Comparison of ENCODE assay signal across 24 mouse cellular contexts in genomic region chr5:139818056-139818455, GRCm38 (mm10). TPM values are rescaled to one million over a fixed set of nuclear protein-coding genes. Genes with fewer than 3 reads are reported as not detected.
DNase-seq lines count a peak whose midpoint lies in the region; ATAC-seq and TF ChIP-seq lines count a peak whose summit lies in the region.
"Had no signal": no experiment of that assay in that cellular context is flagged by ENCODE, and none has a peak within 500 bp of the region (broad histone marks: within the 10 kb centered on the region; RNA-seq: fewer than 3 reads in every experiment).

No protein-coding gene starts in this region.

- no peaks in the 10 kb centered on the region for H3K27me3 ChIP-seq in megakaryocyte, embryonic 14.5 days (replicated peaks)
- no peaks in the 10 kb centered on the region for H3K27me3 ChIP-seq in erythroblast, embryonic 14.5 days (ENCODE audit: control insufficient read depth)
- peaks cover 3% of the 10 kb centered on the region; the same call in 1 of the 2 replicates for H3K27me3 ChIP-seq in liver, embryonic 14.5 days (ENCODE audit: control insufficient read depth, insufficient read depth, low read length)
- peaks cover 27% of the 10 kb centered on the region for H3K27me3 ChIP-seq in midbrain, embryonic 13.5 days

- no peaks in the 10 kb centered on the region for H3K9me3 ChIP-seq in megakaryocyte, embryonic 14.5 days
- no peaks in the 10 kb centered on the region for H3K9me3 ChIP-seq in erythroblast, embryonic 14.5 days (ENCODE audit: control insufficient read depth, low read length)
- no peaks in the 10 kb centered on the region for H3K9me3 ChIP-seq in liver, embryonic 14.5 days (ENCODE audit: control insufficient read depth, low read length)
- H3K9me3 ChIP-seq in midbrain, embryonic 13.5 days, result no peaks in the 10 kb centered on the region
- H3K9me3 ChIP-seq: embryonic facial prominence, embryonic 15.5 days; hindbrain, embryonic 12.5 days; kidney, embryonic 15.5 days; limb, embryonic 10.5 days; midbrain, embryonic 12.5 days; neural tube, embryonic 13.5 days; stomach, embryonic 15.5 days had no signal

- H3K9ac ChIP-seq in liver, embryonic 14.5 days (replicated peaks), result peak overlapping the region; percentile 6; the same call in 1 of the 2 replicates
- no peak overlapping the region for H3K9ac ChIP-seq in midbrain, embryonic 13.5 days (replicated peaks)
- H3K9ac ChIP-seq: embryonic facial prominence, embryonic 15.5 days; hindbrain, embryonic 12.5 days; kidney, embryonic 15.5 days; midbrain, embryonic 12.5 days; neural tube, embryonic 13.5 days; stomach, embryonic 15.5 days had no signal

- no peak overlapping the region for H3K4me2 ChIP-seq in liver, embryonic 14.5 days (ENCODE audit: low read depth)
- no peak overlapping the region for H3K4me2 ChIP-seq in midbrain, embryonic 13.5 days (replicated peaks)
- H3K4me2 ChIP-seq: embryonic facial prominence, embryonic 15.5 days; hindbrain, embryonic 12.5 days; kidney, embryonic 15.5 days; midbrain, embryonic 12.5 days; neural tube, embryonic 13.5 days; stomach, embryonic 15.5 days had no signal

- peaks cover 64% of the 10 kb centered on the region for H3K4me1 ChIP-seq in megakaryocyte, embryonic 14.5 days
- H3K4me1 ChIP-seq in erythroblast, embryonic 14.5 days (ENCODE audit: control insufficient read depth), result peaks cover 96% of the 10 kb centered on the region
- H3K4me1 ChIP-seq in liver, embryonic 14.5 days (replicated peaks; ENCODE audit: control insufficient read depth in 2 of 2, insufficient read depth in 2 of 2, low read length in 1 of 2), result peaks cover 15 to 40% of the 10 kb centered on the region in 2 experiments
- H3K4me1 ChIP-seq in midbrain, embryonic 13.5 days (replicated peaks), result no peaks in the 10 kb centered on the region
- H3K4me1 ChIP-seq: embryonic facial prominence, embryonic 15.5 days; hindbrain, embryonic 12.5 days; midbrain, embryonic 12.5 days; stomach, embryonic 15.5 days had no signal

- peak in 2 of 3 experiments; percentile 74 to 77 for DNase-seq in liver, embryonic 14.5 days (ENCODE audit: low read depth in 3 of 3, low spot score in 3 of 3)
- DNase-seq in right cerebral cortex, postnatal 4 days, result no peak
- no peak for DNase-seq in thymus, postnatal 25 days
- DNase-seq: cerebellum, adult 9-10 months; gastrocnemius, postnatal 36 days had no signal

- peak overlapping the region; percentile 63 for H3K27ac ChIP-seq in liver, embryonic 14.5 days
- H3K27ac ChIP-seq in midbrain, embryonic 13.5 days, result no peak overlapping the region
- H3K27ac ChIP-seq: embryonic facial prominence, embryonic 15.5 days; hindbrain, embryonic 12.5 days; kidney, embryonic 15.5 days; limb, embryonic 10.5 days; midbrain, embryonic 12.5 days; neural tube, embryonic 13.5 days; stomach, embryonic 15.5 days had no signal

- no peak for TF ChIP-seq EP300 in liver, embryonic 14.5 days (IDR thresholded peaks at IDR 0.05; ENCODE audit: low read depth)

- no peak for TF ChIP-seq CTCF in liver, embryonic 14.5 days (IDR thresholded peaks at IDR 0.05; ENCODE audit: low read depth)

- peaks cover 37% of the 10 kb centered on the region for H3K36me3 ChIP-seq in megakaryocyte, embryonic 14.5 days (replicated peaks; ENCODE audit: low read length)
- peaks cover 63% of the 10 kb centered on the region for H3K36me3 ChIP-seq in erythroblast, embryonic 14.5 days (ENCODE audit: control insufficient read depth)
- H3K36me3 ChIP-seq in liver, embryonic 14.5 days (replicated peaks; ENCODE audit: control insufficient read depth, insufficient read depth, low read depth), result peaks cover 5% of the 10 kb centered on the region; the same call in 1 of the 2 replicates
- peaks cover 29% of the 10 kb centered on the region for H3K36me3 ChIP-seq in midbrain, embryonic 13.5 days

- WGBS in liver, embryonic 14.5 days (ENCODE audit: insufficient replicate concordance), result 63% methylated on average over 3 of the region's 3 CpGs
- 86% methylated on average over 3 of the region's 3 CpGs for WGBS in midbrain, embryonic 13.5 days

- H3K4me3 ChIP-seq in megakaryocyte, embryonic 14.5 days (replicated peaks), result peak overlapping the region; percentile 13
- H3K4me3 ChIP-seq in erythroblast, embryonic 14.5 days (replicated peaks), result peak overlapping the region; percentile 46
- no peak overlapping the region for H3K4me3 ChIP-seq in liver, embryonic 14.5 days (ENCODE audit: insufficient read depth in 1 of 2, low read depth in 2 of 2, low read length in 2 of 2)
- no peak overlapping the region for H3K4me3 ChIP-seq in midbrain, embryonic 13.5 days (replicated peaks)
- H3K4me3 ChIP-seq: embryonic facial prominence, embryonic 15.5 days; hindbrain, embryonic 12.5 days; kidney, embryonic 15.5 days; limb, embryonic 10.5 days; midbrain, embryonic 12.5 days; neural tube, embryonic 13.5 days; stomach, embryonic 15.5 days had no signal

- no peak for ATAC-seq in megakaryocyte, adult 5-6 weeks (ENCODE audit: poor library complexity, severe bottlenecking)
- peak; percentile 10 for ATAC-seq in liver, embryonic 14.5 days (ENCODE audit: insufficient read depth)
- no peak for ATAC-seq in midbrain, embryonic 13.5 days
- ATAC-seq: forebrain, embryonic 16.5 days had no signal

RNA-seq across cellular contexts. Expression of gene Tmem184a, which starts 1.7 kb away (rescaled TPM):
- 4.6 and 27.1 TPM in 2 replicates for polyA plus RNA-seq in megakaryocyte, embryonic 14.5 days (2012; ENCODE audit: insufficient read depth, low replicate concordance)
- not detected in 2 replicates for total RNA-seq in megakaryocyte, adult 5-6 weeks (2015)
- total RNA-seq in megakaryocyte, adult 5-6 weeks (2017), result not detected in 2 replicates
- polyA plus RNA-seq in erythroblast, embryonic 14.5 days (2012), result 36.6 and 77.7 TPM in 2 replicates
- polyA plus RNA-seq in liver, embryonic 14.5 days (2012; rRNA removed), result 0.75 TPM in 2 replicates
- polyA plus RNA-seq in liver, embryonic 14.5 days (2014; fragmentation: Nextera tagmentation; extraction: Ambion mirVana), result 0.90 and 1.2 TPM in 2 replicates
- polyA plus RNA-seq in midbrain, embryonic 13.5 days (2015; fragmentation: Nextera tagmentation; extraction: Ambion mirVana), result 0.19 and 0.35 TPM in 2 replicates

RNA-seq across cellular contexts. Expression of gene Gm26938, which starts 8.2 kb away (rescaled TPM):
- not detected in 2 replicates for polyA plus RNA-seq in megakaryocyte, embryonic 14.5 days (2012; ENCODE audit: insufficient read depth, low replicate concordance)
- not detected in 2 replicates for total RNA-seq in megakaryocyte, adult 5-6 weeks (2015)
- total RNA-seq in megakaryocyte, adult 5-6 weeks (2017), result 0.18 TPM in 1 of 2 replicates, not detected in the other
- polyA plus RNA-seq in erythroblast, embryonic 14.5 days (2012), result not detected in 2 replicates
- not detected in 2 replicates for polyA plus RNA-seq in liver, embryonic 14.5 days (2012; rRNA removed)
- not detected in 2 replicates for polyA plus RNA-seq in liver, embryonic 14.5 days (2014; fragmentation: Nextera tagmentation; extraction: Ambion mirVana)
- polyA plus RNA-seq in midbrain, embryonic 13.5 days (2015; fragmentation: Nextera tagmentation; extraction: Ambion mirVana), result not detected in 2 replicates
- total RNA-seq: adrenal gland, adult 2 months; gastrocnemius, postnatal 36 days; heart, adult 8-10 months; heart, postnatal 14 days; layer of hippocampus, postnatal 10 days; left cerebral cortex, adult 8-10 months had no signal
- polyA plus RNA-seq: adrenal gland, adult 2 months; embryonic facial prominence, embryonic 15.5 days; forebrain, embryonic 16.5 days; hindbrain, embryonic 12.5 days; kidney, embryonic 15.5 days; large intestine, adult 2 months; limb, embryonic 10.5 days; midbrain, embryonic 12.5 days; neural tube, embryonic 13.5 days; stomach, embryonic 15.5 days; thymus, postnatal 0 days had no signal

RNA-seq across cellular contexts. Expression of gene Psmg3, which starts 8.6 kb away (rescaled TPM):
- 8.5 and 30.7 TPM in 2 replicates for polyA plus RNA-seq in megakaryocyte, embryonic 14.5 days (2012; ENCODE audit: insufficient read depth, low replicate concordance)
- 17.6 and 18.3 TPM in 2 replicates for total RNA-seq in megakaryocyte, adult 5-6 weeks (2015)
- 15.2 and 15.6 TPM in 2 replicates for total RNA-seq in megakaryocyte, adult 5-6 weeks (2017)
- 2.7 TPM in 2 replicates for polyA plus RNA-seq in erythroblast, embryonic 14.5 days (2012)
- polyA plus RNA-seq in liver, embryonic 14.5 days (2012; rRNA removed), result 34.5 and 41.9 TPM in 2 replicates
- 46.5 and 56.0 TPM in 2 replicates for polyA plus RNA-seq in liver, embryonic 14.5 days (2014; fragmentation: Nextera tagmentation; extraction: Ambion mirVana)
- 78.6 and 81.9 TPM in 2 replicates for polyA plus RNA-seq in midbrain, embryonic 13.5 days (2015; fragmentation: Nextera tagmentation; extraction: Ambion mirVana)

RNA-seq across cellular contexts. Expression of gene Mafk, which starts 26.7 kb away (rescaled TPM):
- polyA plus RNA-seq in megakaryocyte, embryonic 14.5 days (2012; ENCODE audit: insufficient read depth, low replicate concordance), result 26.5 and 40.1 TPM in 2 replicates
- 9.7 and 10.1 TPM in 2 replicates for total RNA-seq in megakaryocyte, adult 5-6 weeks (2015)
- total RNA-seq in megakaryocyte, adult 5-6 weeks (2017), result 18.2 and 20.9 TPM in 2 replicates
- polyA plus RNA-seq in erythroblast, embryonic 14.5 days (2012), result 20.0 and 22.5 TPM in 2 replicates
- 21.6 and 23.0 TPM in 2 replicates for polyA plus RNA-seq in liver, embryonic 14.5 days (2012; rRNA removed)
- polyA plus RNA-seq in liver, embryonic 14.5 days (2014; fragmentation: Nextera tagmentation; extraction: Ambion mirVana), result 20.7 and 22.7 TPM in 2 replicates
- polyA plus RNA-seq in midbrain, embryonic 13.5 days (2015; fragmentation: Nextera tagmentation; extraction: Ambion mirVana), result 15.4 TPM in 2 replicates

RNA-seq across cellular contexts. Expression of gene Ints1, which starts 42.6 kb away (rescaled TPM):
- 42.9 and 56.6 TPM in 2 replicates for polyA plus RNA-seq in megakaryocyte, embryonic 14.5 days (2012; ENCODE audit: insufficient read depth, low replicate concordance)
- total RNA-seq in megakaryocyte, adult 5-6 weeks (2015), result 25.5 and 41.7 TPM in 2 replicates
- 15.9 and 31.2 TPM in 2 replicates for total RNA-seq in megakaryocyte, adult 5-6 weeks (2017)
- polyA plus RNA-seq in erythroblast, embryonic 14.5 days (2012), result 12.9 and 18.1 TPM in 2 replicates
- polyA plus RNA-seq in liver, embryonic 14.5 days (2012; rRNA removed), result 12.1 and 14.5 TPM in 2 replicates
- polyA plus RNA-seq in liver, embryonic 14.5 days (2014; fragmentation: Nextera tagmentation; extraction: Ambion mirVana), result 13.5 and 17.5 TPM in 2 replicates
- 24.0 and 28.9 TPM in 2 replicates for polyA plus RNA-seq in midbrain, embryonic 13.5 days (2015; fragmentation: Nextera tagmentation; extraction: Ambion mirVana)

Comparison
In these comparisons a context has a peak if more than half of its experiments do, and no peak if none do; other contexts are left out.
1. H3K4me3 ChIP-seq: peak in megakaryocyte, embryonic 14.5 days (single experiment) and erythroblast, embryonic 14.5 days (single experiment); none in liver, embryonic 14.5 days (0 of 2) and midbrain, embryonic 13.5 days (single experiment).
2. DNase-seq: peak in liver, embryonic 14.5 days (2 of 3); none in right cerebral cortex, postnatal 4 days (single experiment) and thymus, postnatal 25 days (single experiment).